Mouse (Mus musculus) stomach, embryonic 16.5 days (tissue): ENCODE results near the gene Phex. TPM values are rescaled to one million over a fixed set of nuclear protein-coding genes. Genes with fewer than 3 reads are reported as not detected.

Source experiments
- ATAC-seq: fragments of 200-750 bp; cut with Nextera tagmentation; 2 replicates; pipeline ENCODE4 v1.8.0; 2017; ENCODE audit warnings: moderate number of reproducible peaks, moderate TSS enrichment; ENCODE audit not compliant: insufficient read depth, low FRiP score
- H3K27ac ChIP-seq: fragments of 300-500 bp; sonication (generic); 2 replicates; pipeline ENCODE4 v1.5.1; 2014; ENCODE audit warnings: low read length
- H3K27me3 ChIP-seq: fragments of 300-500 bp; sonication (generic); 2 replicates; pipeline ENCODE4 v1.6.1; 2014; ENCODE audit warnings: low read length, control low read depth, mixed read lengths; ENCODE audit not compliant: control insufficient read depth, insufficient read depth
- H3K36me3 ChIP-seq: fragments of 300-500 bp; sonication (generic); 2 replicates; pipeline ENCODE4 v1.6.1; 2014; ENCODE audit warnings: low read length; ENCODE audit not compliant: control insufficient read depth, insufficient read depth
- H3K4me1 ChIP-seq: fragments of 300-500 bp; sonication (generic); 2 replicates; pipeline ENCODE4 v1.6.1; 2014; ENCODE audit warnings: low read length, control low read depth, mixed read lengths; ENCODE audit not compliant: control insufficient read depth, insufficient read depth
- H3K4me2 ChIP-seq: fragments of 300-500 bp; sonication (generic); 2 replicates; pipeline ENCODE4 v1.6.1; 2014; ENCODE audit warnings: low read depth, low read length, mixed read lengths
- H3K4me3 ChIP-seq: fragments of 300-500 bp; sonication (generic); replicated peaks from 2 replicates; pipeline ENCODE4 v1.5.1; 2014; ENCODE audit warnings: mild to moderate bottlenecking, low read length
- H3K9ac ChIP-seq: fragments of 300-500 bp; sonication (generic); 2 replicates; pipeline ENCODE4 v1.6.1; 2014; ENCODE audit warnings: low read length
- H3K9me3 ChIP-seq: fragments of 300-500 bp; sonication (generic); replicated peaks from 2 replicates; pipeline ENCODE4 v1.6.1; 2016; ENCODE audit warnings: low read length, control low read depth; ENCODE audit not compliant: control insufficient read depth
- WGBS: fragments of 180-500 bp; shearing (Covaris S2); extraction: QIAGEN DNeasy Blood & Tissue Kit; methylation state at CpG from one replicate; pipeline ENCODE4 v1.1.7; 2014; 5-methylcytosine and 5-hydroxymethylcytosine counted together
- polyA plus RNA-seq: library from polyadenylated mRNA; unstranded; fragments of >200 nt; fragmentation: Nextera tagmentation; extraction: Ambion mirVana; gene quantifications from 2 replicates; pipeline ENCODE4 v1.2.1, GENCODE M21; 2015

Phex gene
- 0.09 and 0.22 TPM in 2 replicates for polyA plus RNA-seq

- H3K4me2 ChIP-seq, result no peak within 1 kb of the TSS
These were observed at the start of gene Phex for GRCm38 (mm10) chrX:157415212-157415611. Gene Phex (minus strand): TSS chrX:157415312.

DNA sequence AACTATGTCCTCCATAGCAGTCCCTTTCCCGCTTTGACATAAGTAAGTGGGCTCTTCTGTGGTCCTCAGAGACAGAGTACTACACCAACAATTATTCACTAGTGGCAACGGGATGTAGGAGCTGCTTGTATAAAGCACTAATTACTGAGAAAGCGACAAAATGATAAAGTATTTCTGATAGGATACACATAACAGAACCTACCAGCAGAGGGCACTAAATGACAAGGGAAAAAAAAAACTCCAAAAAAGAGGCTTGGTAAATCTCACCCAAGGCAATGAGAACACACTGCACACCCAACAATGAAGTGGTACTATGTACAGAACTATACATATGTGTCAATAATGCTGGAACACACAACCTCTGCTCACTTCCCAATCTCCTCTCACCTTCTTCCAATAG lies 47.6 kb upstream of the Phex start:
- no peak for ATAC-seq
- 52% methylated on average over 3 of the region's 3 CpGs for WGBS

More at GRCm38 (mm10) chrX:157415212-157415611, at the start of gene Phex:
- Histone ChIP-seq H3K4me3 (no peak within 1 kb of the TSS), H3K27ac (no peak within 1 kb of the TSS), H3K9me3 (no peaks in the 10 kb centered on the region), H3K36me3 (no peaks in the 10 kb centered on the region), H3K9ac (no peak within 1 kb of the TSS), H3K4me1 (no peaks in the 10 kb centered on the region), H3K27me3 (no peaks in the 10 kb centered on the region)
- WGBS, result 58% methylated on average over 5 of the region's 5 CpGs
- no peak for ATAC-seq

DNA sequence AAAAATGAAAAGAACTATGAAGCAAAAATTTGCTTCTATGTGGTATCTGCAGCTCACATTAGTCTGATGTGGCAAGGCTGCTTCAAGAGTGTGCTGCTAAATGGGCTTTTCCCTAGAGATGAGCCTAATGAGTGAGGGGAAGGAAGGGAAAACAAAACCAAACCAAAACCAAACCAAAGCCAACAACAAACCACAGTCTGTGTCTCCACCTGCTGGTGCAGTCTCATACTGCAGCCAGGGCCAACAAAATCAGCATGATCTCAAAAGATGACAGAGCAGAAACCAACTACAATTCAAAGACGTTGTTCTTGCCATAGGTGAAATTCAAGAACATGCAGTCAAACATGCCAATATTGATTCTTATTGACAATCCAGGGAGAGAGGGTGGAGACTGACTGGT lies 39.3 kb upstream of the Phex start:
- no peak overlapping the region for H3K4me2 ChIP-seq
- no peak overlapping the region for H3K27ac ChIP-seq
- no peaks in the 10 kb centered on the region for H3K27me3 ChIP-seq
- no peak overlapping the region for H3K9ac ChIP-seq
- WGBS, result 59% methylated on average over 1 of the region's 1 CpGs
- no peaks in the 10 kb centered on the region for H3K9me3 ChIP-seq
- no peaks in the 10 kb centered on the region for H3K4me1 ChIP-seq
- ATAC-seq, result no peak
- no peak overlapping the region for H3K4me3 ChIP-seq
- H3K36me3 ChIP-seq, result no peaks in the 10 kb centered on the region

More for the DNA sequence above, 47.6 kb upstream of the Phex start:
- no peaks in the 10 kb centered on the region for H3K27me3 ChIP-seq
- no peak overlapping the region for H3K9ac ChIP-seq
- no peak overlapping the region for H3K4me3 ChIP-seq
- no peaks in the 10 kb centered on the region for H3K9me3 ChIP-seq
- H3K4me2 ChIP-seq, result no peak overlapping the region
- H3K36me3 ChIP-seq, result no peaks in the 10 kb centered on the region
- H3K27ac ChIP-seq, result no peak overlapping the region
- H3K4me1 ChIP-seq, result no peaks in the 10 kb centered on the region

DNA sequence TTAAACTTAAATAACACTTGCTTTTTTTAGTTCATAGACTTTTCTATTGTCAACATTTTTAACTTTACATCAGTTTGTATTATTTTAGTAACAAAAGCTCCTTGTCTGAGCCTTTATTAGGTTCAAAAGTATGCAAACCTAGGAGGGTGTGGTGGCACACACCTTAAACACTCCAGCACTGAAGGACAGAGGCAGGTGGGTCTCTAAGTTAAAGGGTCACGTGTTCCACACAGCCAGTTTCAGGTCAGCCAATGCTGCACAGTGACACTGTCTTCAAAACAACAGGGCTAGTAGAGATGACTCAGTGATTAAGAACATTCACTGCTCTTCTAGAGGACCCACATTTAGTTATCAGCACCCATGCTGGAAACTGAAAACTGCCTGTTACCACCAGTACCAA lies 33.9 kb upstream of the Phex start:
- H3K9me3 ChIP-seq, result no peaks in the 10 kb centered on the region
- H3K36me3 ChIP-seq, result no peaks in the 10 kb centered on the region
- H3K9ac ChIP-seq, result no peak overlapping the region
- no peak overlapping the region for H3K27ac ChIP-seq
- H3K27me3 ChIP-seq, result no peaks in the 10 kb centered on the region
- H3K4me3 ChIP-seq, result no peak overlapping the region
- 60% methylated on average over 1 of the region's 1 CpGs for WGBS
- no peak overlapping the region for H3K4me2 ChIP-seq
- no peaks in the 10 kb centered on the region for H3K4me1 ChIP-seq
- no peak for ATAC-seq

- Histone ChIP-seq H3K36me3 (no peaks in the 10 kb centered on the region), H3K4me1 (no peaks in the 10 kb centered on the region), H3K4me2 (no peak overlapping the region), H3K27me3 (no peaks in the 10 kb centered on the region), H3K4me3 (no peak overlapping the region), H3K9me3 (no peaks in the 10 kb centered on the region), H3K27ac (no peak overlapping the region), H3K9ac (no peak overlapping the region)
- no peak for ATAC-seq
- WGBS, result 82% methylated on average over 6 of the region's 6 CpGs
These were observed 32.3 kb upstream of the Phex start for GRCm38 (mm10) chrX:157447431-157447830.

DNA sequence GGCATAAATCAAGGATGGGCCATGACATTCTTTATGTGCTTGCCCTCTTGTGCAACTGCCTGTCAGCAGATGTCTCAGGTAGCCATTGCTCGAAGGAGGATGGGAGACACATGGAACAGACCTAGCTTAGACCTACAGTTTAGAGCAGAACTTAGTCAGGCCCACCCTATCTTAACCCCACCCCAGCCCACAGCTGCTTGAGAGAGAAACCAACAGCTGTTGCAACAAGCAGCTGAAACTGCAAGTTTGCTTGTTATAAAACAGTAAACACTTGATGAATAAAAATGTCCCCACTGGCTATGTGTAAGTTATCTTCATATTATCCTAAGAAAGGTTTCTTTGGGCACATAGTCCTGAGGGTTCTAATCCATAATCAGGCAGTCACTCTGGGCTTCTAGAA lies 19.7 kb upstream of the Phex start:
- 76% methylated on average over 1 of the region's 1 CpGs for WGBS
- no peaks in the 10 kb centered on the region for H3K9me3 ChIP-seq
- H3K4me3 ChIP-seq, result no peak overlapping the region
- H3K4me2 ChIP-seq, result no peak overlapping the region
- no peaks in the 10 kb centered on the region for H3K36me3 ChIP-seq
- no peak overlapping the region for H3K9ac ChIP-seq
- no peaks in the 10 kb centered on the region for H3K4me1 ChIP-seq
- H3K27me3 ChIP-seq, result no peaks in the 10 kb centered on the region
- no peak overlapping the region for H3K27ac ChIP-seq
- no peak for ATAC-seq

GRCm38 (mm10) chrX:157419451-157419850 lies 4.3 kb upstream of the Phex start:
- no peaks in the 10 kb centered on the region for H3K36me3 ChIP-seq
- ATAC-seq, result no peak
- H3K4me3 ChIP-seq, result no peak overlapping the region
- 41% methylated on average over 2 of the region's 2 CpGs for WGBS
- no peak overlapping the region for H3K4me2 ChIP-seq
- H3K9me3 ChIP-seq, result no peaks in the 10 kb centered on the region
- no peaks in the 10 kb centered on the region for H3K4me1 ChIP-seq
- H3K27me3 ChIP-seq, result no peaks in the 10 kb centered on the region
- H3K27ac ChIP-seq, result no peak overlapping the region
- H3K9ac ChIP-seq, result no peak overlapping the region

- no peak overlapping the region for H3K4me3 ChIP-seq
- H3K9me3 ChIP-seq, result no peaks in the 10 kb centered on the region
- no peak overlapping the region for H3K27ac ChIP-seq
- ATAC-seq, result no peak
- no peaks in the 10 kb centered on the region for H3K27me3 ChIP-seq
- H3K4me2 ChIP-seq, result no peak overlapping the region
- WGBS, result 61% methylated on average over 6 of the region's 6 CpGs
- H3K9ac ChIP-seq, result no peak overlapping the region
- H3K4me1 ChIP-seq, result no peaks in the 10 kb centered on the region
- H3K36me3 ChIP-seq, result no peaks in the 10 kb centered on the region
These were observed 10.2 kb downstream of the Phex start for GRCm38 (mm10) chrX:157404919-157405318.

- Histone ChIP-seq H3K36me3 (no peaks in the 10 kb centered on the region), H3K9ac (no peak overlapping the region), H3K27me3 (no peaks in the 10 kb centered on the region), H3K4me1 (no peaks in the 10 kb centered on the region), H3K27ac (no peak overlapping the region), H3K9me3 (no peaks in the 10 kb centered on the region), H3K4me2 (no peak overlapping the region), H3K4me3 (no peak overlapping the region)
- no peak for ATAC-seq
- 58% methylated on average over 2 of the region's 2 CpGs for WGBS
These were observed 23.9 kb downstream of the Phex start for GRCm38 (mm10) chrX:157391241-157391640.

DNA sequence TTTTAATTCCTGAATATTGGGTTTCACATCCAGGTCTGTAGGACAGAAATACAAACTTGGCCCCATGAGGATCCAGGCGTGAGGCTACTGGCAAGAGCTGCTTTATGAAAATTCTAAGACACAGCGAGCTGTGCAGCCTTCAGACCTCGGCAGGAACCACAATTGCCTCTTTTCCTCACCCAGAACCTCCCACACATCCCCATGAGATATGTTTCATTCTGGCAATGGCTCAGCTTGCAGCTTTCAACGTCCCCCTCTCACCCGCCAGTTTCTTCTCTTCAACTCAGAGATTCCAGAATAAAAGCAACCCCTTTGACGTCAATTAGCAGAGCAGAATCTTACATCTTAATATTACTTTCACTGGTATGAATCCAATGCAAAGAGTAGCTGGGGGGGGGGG lies 25.0 kb downstream of the Phex start:
- no peaks in the 10 kb centered on the region for H3K4me1 ChIP-seq
- H3K9ac ChIP-seq, result no peak overlapping the region
- no peak overlapping the region for H3K4me3 ChIP-seq
- no peaks in the 10 kb centered on the region for H3K27me3 ChIP-seq
- no peak overlapping the region for H3K4me2 ChIP-seq
- no peaks in the 10 kb centered on the region for H3K9me3 ChIP-seq
- no peak overlapping the region for H3K27ac ChIP-seq
- ATAC-seq, result no peak
- WGBS, result 71% methylated on average over 6 of the region's 6 CpGs
- no peaks in the 10 kb centered on the region for H3K36me3 ChIP-seq
